Mouse (Mus musculus): ENCODE measurements around the gene Carmil2.

The Carmil2 gene

GRCm38 (mm10) chr8:105722861-105723260, 36.8 kb downstream of the Carmil2 start:
- DNase-seq (ENCODE audit: low read depth, low spot score) = no peak

GRCm38 (mm10) chr8:105725726-105726125, 39.7 kb downstream of the Carmil2 start:
- no peak for DNase-seq (ENCODE audit: low read depth, low spot score)

DNA sequence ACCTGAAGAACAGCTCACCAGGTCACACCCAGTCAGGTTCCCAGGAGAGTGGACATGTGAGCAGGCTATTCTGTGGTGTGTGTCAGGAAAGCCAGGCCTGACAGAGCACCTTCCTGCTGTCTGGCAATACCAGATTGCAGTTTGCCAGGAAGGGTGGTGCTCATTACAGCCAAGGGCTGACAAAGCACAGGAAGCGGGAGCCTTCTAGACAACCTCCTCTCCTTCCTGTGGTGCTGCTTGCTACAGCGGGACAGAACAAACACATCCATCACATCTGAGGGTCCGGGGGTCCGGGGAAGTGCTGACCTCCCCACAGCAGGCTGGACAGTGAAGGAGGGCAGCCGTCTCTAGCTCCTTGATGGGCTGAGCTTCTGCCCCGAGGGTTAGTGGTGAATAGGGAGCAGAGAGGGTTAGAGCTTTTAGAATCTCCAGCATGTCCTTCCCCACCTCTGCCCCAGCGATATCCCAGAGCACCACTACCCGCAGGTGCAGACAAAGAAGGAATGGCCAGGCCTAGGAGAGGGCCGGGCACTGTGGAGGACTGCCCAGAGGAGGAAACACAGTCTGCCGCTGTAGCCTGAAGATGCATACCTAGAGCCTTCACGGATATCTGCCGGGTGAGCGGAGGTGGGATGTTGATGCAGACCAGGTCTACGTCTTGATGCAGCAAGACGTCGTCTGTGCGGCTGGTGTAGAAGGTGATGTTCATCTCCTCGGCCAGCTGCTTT, 41.5 kb downstream of the Carmil2 start:
- no peak for DNase-seq (ENCODE audit: low read depth, low spot score)

DNA sequence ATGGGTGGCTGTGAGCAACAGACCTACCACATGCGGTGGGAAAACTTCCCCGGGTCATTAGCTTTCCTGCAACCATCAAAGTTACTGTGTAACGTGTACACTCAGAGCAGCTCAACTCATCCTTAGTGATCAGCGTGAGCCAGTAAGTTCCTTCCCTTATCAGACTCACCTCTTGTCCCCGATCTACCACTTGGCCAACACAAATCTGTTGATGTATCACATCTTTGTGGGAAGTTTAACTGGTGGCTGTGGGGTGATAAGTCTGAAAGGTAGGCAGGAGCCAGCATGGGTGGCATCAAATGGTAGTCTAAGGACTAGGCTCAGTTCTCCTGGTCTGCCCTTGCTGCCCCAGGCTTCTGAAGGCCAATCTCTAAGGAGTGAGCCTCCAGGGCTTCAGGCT, 46.1 kb downstream of the Carmil2 start:
- no peak for DNase-seq (ENCODE audit: low read depth, low spot score)

DNA sequence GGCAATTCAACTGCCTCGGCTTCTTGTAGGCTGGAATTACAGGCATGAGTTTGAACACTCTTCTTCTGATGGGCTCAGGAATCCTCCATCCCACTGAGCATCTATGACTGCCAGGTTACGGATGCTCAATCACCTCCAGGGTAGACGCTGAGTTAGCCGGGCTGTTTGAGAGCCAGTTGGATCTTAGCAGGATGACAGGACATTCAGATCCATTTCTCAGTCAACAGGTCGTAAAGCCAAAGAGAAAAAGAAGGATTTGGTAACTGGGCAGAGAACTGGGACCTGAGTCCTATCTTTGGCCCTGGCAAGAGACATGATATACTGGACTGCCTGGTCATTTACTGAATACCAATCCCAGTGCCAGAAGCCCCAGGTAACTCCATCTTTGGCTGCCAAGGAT, 53.1 kb downstream of the Carmil2 start:
- DNase-seq (ENCODE audit: low read depth, low spot score) = no peak

GRCm38 (mm10) chr8:105743301-105743700, 57.2 kb downstream of the Carmil2 start:
- no peak for DNase-seq (ENCODE audit: low read depth, low spot score)
